Mouse (Mus musculus) stomach, embryonic 16.5 days (tissue): ENCODE results near the gene Ahnak. TPM values are rescaled to one million over a fixed set of nuclear protein-coding genes. Genes with fewer than 3 reads are reported as not detected.
"Not testable (repeated sequence)": the region's sequence is repeated elsewhere in the genome, so short reads cannot be mapped to it uniquely, and the experiment has no call there.

Experiments used
- ATAC-seq: fragments of 200-750 bp; cut with Nextera tagmentation; 2 replicates; pipeline ENCODE4 v1.8.0; 2017; ENCODE audit warnings: moderate number of reproducible peaks, moderate TSS enrichment; ENCODE audit not compliant: insufficient read depth, low FRiP score
- H3K27ac ChIP-seq: fragments of 300-500 bp; sonication (generic); 2 replicates; pipeline ENCODE4 v1.5.1; 2014; ENCODE audit warnings: low read length
- H3K27me3 ChIP-seq: fragments of 300-500 bp; sonication (generic); 2 replicates; pipeline ENCODE4 v1.6.1; 2014; ENCODE audit warnings: low read length, control low read depth, mixed read lengths; ENCODE audit not compliant: control insufficient read depth, insufficient read depth
- H3K36me3 ChIP-seq: fragments of 300-500 bp; sonication (generic); 2 replicates; pipeline ENCODE4 v1.6.1; 2014; ENCODE audit warnings: low read length; ENCODE audit not compliant: control insufficient read depth, insufficient read depth
- H3K4me1 ChIP-seq: fragments of 300-500 bp; sonication (generic); 2 replicates; pipeline ENCODE4 v1.6.1; 2014; ENCODE audit warnings: low read length, control low read depth, mixed read lengths; ENCODE audit not compliant: control insufficient read depth, insufficient read depth
- H3K4me2 ChIP-seq: fragments of 300-500 bp; sonication (generic); 2 replicates; pipeline ENCODE4 v1.6.1; 2014; ENCODE audit warnings: low read depth, low read length, mixed read lengths
- H3K4me3 ChIP-seq: fragments of 300-500 bp; sonication (generic); replicated peaks from 2 replicates; pipeline ENCODE4 v1.5.1; 2014; ENCODE audit warnings: mild to moderate bottlenecking, low read length
- H3K9ac ChIP-seq: fragments of 300-500 bp; sonication (generic); 2 replicates; pipeline ENCODE4 v1.6.1; 2014; ENCODE audit warnings: low read length
- H3K9me3 ChIP-seq: fragments of 300-500 bp; sonication (generic); replicated peaks from 2 replicates; pipeline ENCODE4 v1.6.1; 2016; ENCODE audit warnings: low read length, control low read depth; ENCODE audit not compliant: control insufficient read depth
- WGBS: fragments of 180-500 bp; shearing (Covaris S2); extraction: QIAGEN DNeasy Blood & Tissue Kit; methylation state at CpG from one replicate; pipeline ENCODE4 v1.1.7; 2014; 5-methylcytosine and 5-hydroxymethylcytosine counted together
- polyA plus RNA-seq: library from polyadenylated mRNA; unstranded; fragments of >200 nt; fragmentation: Nextera tagmentation; extraction: Ambion mirVana; gene quantifications from 2 replicates; pipeline ENCODE4 v1.2.1, GENCODE M21; 2015

The Ahnak gene
- polyA plus RNA-seq, 1 experiment from 2014 or later, result 46.4 TPM

DNA sequence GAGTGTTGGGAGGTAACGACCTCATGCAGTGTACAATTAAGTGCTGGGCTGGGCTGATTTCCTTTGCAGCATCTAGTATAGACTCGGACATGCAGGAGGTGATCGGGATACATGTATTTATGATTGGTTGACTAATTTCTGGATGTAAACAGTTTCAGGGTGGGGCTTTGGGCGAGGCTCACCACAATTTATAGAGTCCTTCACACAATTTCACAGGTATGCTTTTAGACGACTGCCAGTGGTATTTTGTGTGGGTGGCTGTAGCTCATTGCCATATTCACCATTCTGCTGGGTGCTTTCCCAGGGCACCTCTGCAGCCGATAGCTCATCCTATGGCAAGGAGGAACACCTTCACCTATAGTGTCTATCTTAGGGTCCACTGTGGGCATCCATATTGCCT, 9.5 kb downstream of the Ahnak start:
- H3K27me3 ChIP-seq, result no peaks in the 10 kb centered on the region
- no peak for ATAC-seq
- H3K9ac ChIP-seq, result no peak overlapping the region
- 77% methylated on average over 6 of the region's 6 CpGs for WGBS
- peaks cover 46% of the 10 kb centered on the region for H3K4me1 ChIP-seq
- H3K4me3 ChIP-seq, result no peak overlapping the region
- H3K27ac ChIP-seq, result peak overlapping the region; percentile 91
- H3K36me3 ChIP-seq, result peaks cover 23% of the 10 kb centered on the region
- no peaks in the 10 kb centered on the region for H3K9me3 ChIP-seq
- peak overlapping the region; percentile 40; the same call in 1 of the 2 replicates for H3K4me2 ChIP-seq

DNA sequence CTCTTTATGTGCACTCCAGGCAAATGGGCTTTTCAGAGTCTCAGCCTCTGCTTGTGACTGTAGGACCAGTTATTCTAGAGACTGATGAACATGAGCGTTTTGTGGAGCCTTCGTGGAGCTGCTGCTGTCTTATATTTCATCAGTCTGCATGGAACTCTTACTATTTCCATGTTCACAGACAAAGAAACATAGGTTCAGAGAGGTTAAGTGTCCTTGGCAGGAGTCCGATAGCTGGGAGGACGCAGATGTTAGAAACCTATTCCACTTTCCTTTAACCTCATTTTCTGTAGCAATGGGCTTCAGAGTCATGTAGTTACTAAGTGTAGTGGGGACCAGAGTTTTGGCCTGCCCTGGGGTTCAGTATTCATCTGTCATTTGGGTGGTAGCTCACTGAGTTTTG, 10.1 kb downstream of the Ahnak start:
- H3K27me3 ChIP-seq, result no peaks in the 10 kb centered on the region
- peaks cover 40% of the 10 kb centered on the region for H3K4me1 ChIP-seq
- no peak overlapping the region for H3K4me2 ChIP-seq
- peaks cover 26% of the 10 kb centered on the region for H3K36me3 ChIP-seq
- H3K9ac ChIP-seq, result no peak overlapping the region
- no peak overlapping the region for H3K4me3 ChIP-seq
- H3K27ac ChIP-seq, result peak overlapping the region; percentile 91
- H3K9me3 ChIP-seq, result no peaks in the 10 kb centered on the region
- no peak for ATAC-seq
- 71% methylated on average over 4 of the region's 4 CpGs for WGBS

DNA sequence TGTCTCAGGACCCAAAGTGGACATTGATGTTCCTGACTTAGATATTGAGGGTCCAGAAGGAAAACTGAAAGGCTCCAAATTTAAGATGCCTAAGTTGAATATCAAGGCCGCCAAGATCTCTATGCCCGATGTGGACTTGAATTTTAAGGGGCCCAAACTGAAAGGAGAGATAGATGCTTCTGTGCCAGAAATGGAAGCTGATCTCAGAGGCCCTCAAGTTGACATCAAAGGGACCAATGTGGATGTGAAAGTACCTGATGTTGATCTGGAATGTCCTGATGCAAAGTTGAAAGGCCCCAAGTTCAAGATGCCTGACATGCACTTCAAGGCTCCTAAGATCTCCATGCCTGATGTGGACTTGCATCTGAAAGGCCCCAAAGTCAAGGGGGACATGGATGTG, 17.8 kb downstream of the Ahnak start:
- not testable (repeated sequence) for H3K4me2 ChIP-seq, H3K4me1 ChIP-seq, H3K9ac ChIP-seq, ATAC-seq, H3K9me3 ChIP-seq, H3K27ac ChIP-seq, H3K27me3 ChIP-seq, H3K4me3 ChIP-seq
- WGBS, result 97% methylated on average over 2 of the region's 2 CpGs
- H3K36me3 ChIP-seq, result peaks cover 37% of the 10 kb centered on the region

DNA sequence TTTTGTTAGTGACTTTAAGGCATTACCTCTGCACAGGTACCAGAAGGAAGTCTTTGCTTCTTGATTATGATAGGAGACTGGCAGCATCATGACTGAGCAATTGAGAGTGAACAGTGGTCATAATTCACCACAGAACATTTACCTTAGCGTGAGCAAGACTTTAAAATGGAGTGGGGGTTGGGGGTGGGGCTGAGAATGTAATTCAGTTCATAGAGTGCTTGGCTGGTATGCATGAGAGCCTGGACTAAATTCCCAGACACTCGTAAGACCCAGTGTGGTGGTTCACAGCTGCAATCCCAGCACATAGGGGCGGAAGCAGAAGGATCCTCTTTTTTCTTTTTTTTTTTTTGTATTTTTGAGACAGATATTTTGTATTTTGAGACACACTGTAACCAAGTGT, 30.2 kb downstream of the Ahnak start:
- ATAC-seq, result no peak
- no peaks in the 10 kb centered on the region for H3K9me3 ChIP-seq
- peaks cover 8% of the 10 kb centered on the region for H3K4me1 ChIP-seq
- WGBS, result 91% methylated on average over 3 of the region's 3 CpGs
- H3K27ac ChIP-seq, result no peak overlapping the region
- no peak overlapping the region for H3K4me3 ChIP-seq
- H3K27me3 ChIP-seq, result no peaks in the 10 kb centered on the region
- H3K4me2 ChIP-seq, result no peak overlapping the region
- H3K9ac ChIP-seq, result no peak overlapping the region
- H3K36me3 ChIP-seq, result peaks cover 17% of the 10 kb centered on the region

DNA sequence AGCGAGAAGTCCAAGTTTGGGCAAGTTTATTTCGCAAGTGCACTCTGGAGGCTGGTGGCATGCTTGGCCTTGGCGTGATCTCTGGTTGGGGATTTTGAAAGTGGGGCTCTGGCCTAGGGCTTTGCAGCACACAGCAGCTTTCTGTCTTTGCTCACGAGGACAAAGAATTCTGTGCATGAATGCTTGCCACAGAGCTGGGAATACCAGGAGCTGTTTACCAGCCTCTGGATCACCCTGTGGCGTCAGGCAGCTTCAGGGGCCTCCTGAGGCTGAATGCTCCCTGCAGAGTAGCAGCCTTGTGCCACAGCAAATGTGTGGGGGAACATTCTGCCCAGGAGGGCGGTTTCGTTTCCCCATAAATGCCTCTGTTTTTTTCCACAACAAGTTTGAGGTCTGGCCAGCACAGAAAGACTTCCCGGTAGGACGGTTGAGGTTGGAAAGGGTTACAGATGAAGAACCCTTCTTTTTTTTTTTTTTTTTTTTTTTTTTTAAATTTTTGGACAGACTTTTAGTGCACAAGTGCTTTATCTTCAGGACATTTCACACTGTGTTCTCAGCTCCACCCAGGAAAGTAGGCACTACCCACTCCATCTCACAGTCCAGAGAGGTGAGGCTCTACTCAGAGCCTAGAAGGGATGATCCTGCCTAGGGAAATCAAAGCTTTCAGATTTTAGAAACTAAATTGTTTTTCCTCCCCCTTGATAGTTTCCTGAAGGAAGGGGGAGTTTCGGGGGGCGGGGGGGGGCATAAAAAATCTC, 34.1 kb downstream of the Ahnak start:
- 49% methylated on average over 11 of the region's 11 CpGs for WGBS
- H3K4me3 ChIP-seq, result no peak overlapping the region
- H3K27me3 ChIP-seq, result no peaks in the 10 kb centered on the region
- no peak for ATAC-seq
- H3K4me2 ChIP-seq, result no peak overlapping the region
- H3K27ac ChIP-seq, result peak overlapping the region; percentile 75
- peaks cover 17% of the 10 kb centered on the region for H3K4me1 ChIP-seq
- H3K36me3 ChIP-seq, result peaks cover 2% of the 10 kb centered on the region; the same call in 1 of the 2 replicates
- H3K9ac ChIP-seq, result 0 out of 2 replicates have a peak overlapping the region, but pooled peaks have one; percentile 14
- no peaks in the 10 kb centered on the region for H3K9me3 ChIP-seq

DNA sequence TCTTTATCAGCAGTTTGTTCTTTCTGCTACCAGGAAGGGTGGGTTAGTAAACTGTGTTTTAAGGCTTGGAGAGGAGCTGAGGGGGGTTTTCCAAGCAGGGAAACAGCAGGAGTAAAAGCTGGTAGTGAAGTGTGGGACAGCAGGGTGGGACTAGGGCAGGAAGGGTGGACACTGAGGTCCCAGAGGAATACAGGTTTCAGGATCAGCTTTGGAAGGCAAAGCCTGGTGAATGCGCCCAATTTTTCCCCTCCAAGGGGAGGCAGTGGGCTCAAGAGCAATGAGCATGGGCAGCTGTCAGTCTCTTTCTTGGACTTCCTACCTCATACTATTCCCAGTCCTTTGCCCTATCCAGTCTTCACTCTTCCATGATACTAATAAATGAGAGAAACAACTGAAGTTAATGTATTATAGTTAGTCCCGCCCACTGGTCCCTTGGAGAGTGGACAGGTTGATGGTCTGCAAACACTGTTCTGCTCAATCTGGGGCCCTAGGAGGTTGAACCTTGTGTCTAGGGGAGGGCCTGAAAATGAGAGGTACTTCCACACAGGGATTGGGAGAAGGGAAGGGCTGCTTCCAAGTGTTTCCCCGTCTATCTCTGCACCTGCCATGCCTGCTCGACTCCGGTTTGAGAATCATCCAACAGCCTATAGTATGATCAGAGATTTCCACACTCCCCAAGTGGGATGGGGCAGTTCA, 36.6 kb downstream of the Ahnak start:
- Histone ChIP-seq H3K4me1 (peaks cover 19% of the 10 kb centered on the region), H3K27ac (peak overlapping the region; percentile 63), H3K27me3 (no peaks in the 10 kb centered on the region), H3K36me3 (no peaks in the 10 kb centered on the region), H3K4me3 (no peak overlapping the region), H3K9me3 (no peaks in the 10 kb centered on the region), H3K9ac (no peak overlapping the region), H3K4me2 (no peak overlapping the region)
- WGBS, result 71% methylated on average over 5 of the region's 5 CpGs
- ATAC-seq, result peak; percentile 61; the same call in 1 of the 2 replicates

DNA sequence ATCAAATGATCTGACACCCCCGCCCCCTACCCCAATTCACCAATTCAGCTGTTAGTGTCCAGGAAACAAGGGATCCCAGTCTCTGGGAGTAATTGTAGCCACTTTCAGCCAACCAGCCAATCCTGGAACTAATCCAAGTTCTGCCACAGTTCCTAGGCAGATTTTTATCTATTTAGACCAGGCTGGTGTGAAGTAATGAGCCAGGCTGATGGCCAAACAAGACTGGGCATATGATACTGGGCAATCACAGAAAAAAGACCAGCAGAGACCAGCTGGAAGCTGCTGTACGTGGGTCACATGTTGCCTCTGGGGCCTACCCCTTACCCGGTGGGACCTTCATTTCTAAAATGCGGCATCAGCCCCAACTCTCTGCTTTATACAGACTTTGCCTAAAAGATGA, 37.5 kb downstream of the Ahnak start:
- Histone ChIP-seq H3K4me2 (no peak overlapping the region), H3K9me3 (no peaks in the 10 kb centered on the region), H3K36me3 (no peaks in the 10 kb centered on the region), H3K4me1 (peaks cover 19% of the 10 kb centered on the region), H3K9ac (no peak overlapping the region), H3K27me3 (no peaks in the 10 kb centered on the region), H3K27ac (no peak overlapping the region), H3K4me3 (no peak overlapping the region)
- ATAC-seq, result no peak
- 89% methylated on average over 4 of the region's 4 CpGs for WGBS

DNA sequence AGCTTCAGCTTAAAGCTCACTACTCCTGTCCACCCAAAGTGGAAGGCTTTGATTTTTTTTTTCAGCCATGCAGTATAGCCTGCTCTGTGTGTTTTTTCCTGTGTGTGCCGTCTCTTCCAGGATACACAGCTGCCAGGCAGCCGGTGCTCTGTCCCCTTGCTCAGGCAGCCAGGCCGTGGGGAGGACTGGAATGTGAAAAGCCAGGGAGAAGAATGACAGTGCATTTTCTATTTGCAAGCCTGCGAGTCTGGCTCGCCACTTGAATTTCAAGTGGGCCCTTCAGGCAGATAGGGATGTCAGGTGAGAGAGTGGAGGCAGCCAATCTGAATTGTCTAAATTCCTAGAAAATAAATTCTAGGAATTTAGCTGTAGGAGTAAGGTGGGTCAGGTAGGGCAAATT, 38.7 kb downstream of the Ahnak start:
- H3K4me2 ChIP-seq, result no peak overlapping the region
- no peak overlapping the region for H3K9ac ChIP-seq
- WGBS, result 21% methylated on average over 5 of the region's 5 CpGs
- ATAC-seq, result no peak
- no peak overlapping the region for H3K27ac ChIP-seq
- H3K4me3 ChIP-seq, result no peak overlapping the region
- H3K9me3 ChIP-seq, result no peaks in the 10 kb centered on the region
- H3K4me1 ChIP-seq, result peaks cover 19% of the 10 kb centered on the region
- H3K36me3 ChIP-seq, result no peaks in the 10 kb centered on the region
- H3K27me3 ChIP-seq, result no peaks in the 10 kb centered on the region

DNA sequence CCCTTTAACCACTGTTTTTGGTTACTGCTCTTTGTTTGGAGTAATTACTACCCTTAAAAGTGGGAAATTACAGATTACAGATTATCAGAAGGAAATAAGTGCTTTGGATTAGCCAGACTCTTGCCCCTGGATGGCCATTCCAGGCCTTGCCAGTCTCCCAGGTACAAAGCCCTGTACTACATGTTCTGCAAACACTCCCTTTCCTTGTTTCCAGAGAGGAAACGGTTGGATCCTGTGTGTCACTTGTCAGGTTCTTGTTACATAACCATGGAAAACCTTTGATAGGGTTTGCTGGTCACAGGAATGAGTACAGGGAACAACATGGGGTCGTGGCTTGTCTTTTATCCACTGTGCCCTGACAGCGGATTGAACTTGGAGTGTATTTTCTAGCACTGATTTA, 39.3 kb downstream of the Ahnak start:
- ATAC-seq, result no peak
- WGBS, result 64% methylated on average over 3 of the region's 3 CpGs
- H3K4me3 ChIP-seq, result no peak overlapping the region

More for the DNA sequence above, 39.3 kb downstream of the Ahnak start:
- H3K36me3 ChIP-seq, result no peaks in the 10 kb centered on the region
- H3K9me3 ChIP-seq, result no peaks in the 10 kb centered on the region
- no peak overlapping the region for H3K9ac ChIP-seq
- no peak overlapping the region for H3K27ac ChIP-seq
- no peaks in the 10 kb centered on the region for H3K27me3 ChIP-seq
- H3K4me1 ChIP-seq, result peaks cover 15% of the 10 kb centered on the region
- no peak overlapping the region for H3K4me2 ChIP-seq
